Mouse (Mus musculus): ENCODE results near the gene Enox1.

- no peak for TF ChIP-seq CTCF (IDR thresholded peaks at IDR 0.05; ENCODE audit: extremely low read depth, insufficient read length, insufficient replicate concordance, low read depth, low read length)
- no peak for TF ChIP-seq POLR2A (IDR thresholded peaks at IDR 0.05; ENCODE audit: low read depth, low read length)
Measured at GRCm38 (mm10) chr14:77309571-77309970, 153.0 kb downstream of the Enox1 start.
